Mouse (Mus musculus) ES-E14 (cell line): Measurements from ENCODE around the gene Ywhaq.

Source experiments
- CHD2 ChIP-seq: IDR thresholded peaks from 2 replicates; pipeline ENCODE4 v1.6.1; 2014; ENCODE audit warnings: mild to moderate bottlenecking, low read depth, low read length, inconsistent platforms
- MAFK ChIP-seq: IDR thresholded peaks from 2 replicates; pipeline ENCODE4 v1.6.1; 2014; ENCODE audit warnings: mild to moderate bottlenecking, low read depth, low read length, inconsistent platforms; ENCODE audit not compliant: insufficient read depth
- ZC3H11A ChIP-seq: IDR thresholded peaks from 2 replicates; pipeline ENCODE4 v1.6.1; 2012; ENCODE audit warnings: low read depth, mild to moderate bottlenecking, inconsistent platforms, low read length, borderline replicate concordance

DNA sequence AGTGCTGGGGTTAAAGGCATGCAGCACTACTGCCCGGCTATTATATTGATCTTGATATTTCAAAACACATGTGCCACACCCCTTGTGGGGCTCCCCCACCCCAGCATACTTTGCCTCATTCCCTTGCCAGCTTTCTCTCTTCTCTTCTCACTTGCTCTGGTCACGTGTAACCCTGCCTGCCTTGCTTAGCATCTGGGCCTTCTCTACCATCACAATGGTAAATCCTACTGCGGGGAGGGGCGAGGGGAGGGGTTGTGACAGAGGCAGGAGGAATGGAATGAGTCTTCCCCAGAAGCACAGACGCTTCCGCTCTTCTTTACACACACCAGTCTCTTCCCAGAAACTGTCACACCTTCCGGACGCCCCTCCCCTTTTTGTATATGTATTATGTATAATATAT is 14.5 kb upstream of the Ywhaq start:
- TF ChIP-seq ZC3H11A (no peak), MAFK (no peak), CHD2 (no peak)
